In genomic region chr7:60139742-60140480, GRCm38 (mm10) we compare ENCODE assay signal across 7 mouse cellular contexts. TPM values are rescaled to one million over a fixed set of nuclear protein-coding genes. Genes with fewer than 3 reads are reported as not detected.
DNase-seq lines count a peak whose midpoint lies in the region; ATAC-seq and TF ChIP-seq lines count a peak whose summit lies in the region.

Snrpn (minus strand) TSS chr7:60140219.

- no peak within 1 kb of the TSS for H3K4me3 ChIP-seq in lung, postnatal 0 days (ENCODE audit: low read depth, low read length)
- no peak within 1 kb of the TSS for H3K4me3 ChIP-seq in embryonic facial prominence, embryonic 14.5 days (ENCODE audit: low read depth, low read length)
- no peak within 1 kb of the TSS for H3K4me3 ChIP-seq in heart, embryonic 16.5 days (ENCODE audit: low read length)

- no peaks in the 10 kb centered on the region for H3K27me3 ChIP-seq in lung, postnatal 0 days (replicated peaks; ENCODE audit: insufficient read depth, low read length)
- H3K27me3 ChIP-seq in embryonic facial prominence, embryonic 14.5 days (replicated peaks; ENCODE audit: control insufficient read depth, insufficient read depth, low read length) = no peaks in the 10 kb centered on the region
- H3K27me3 ChIP-seq in heart, embryonic 16.5 days (ENCODE audit: control insufficient read depth, insufficient read depth, low read length) = no peaks in the 10 kb centered on the region

- no peaks in the 10 kb centered on the region for H3K9me3 ChIP-seq in lung, postnatal 0 days (ENCODE audit: low read length)
- H3K9me3 ChIP-seq in embryonic facial prominence, embryonic 14.5 days (ENCODE audit: control insufficient read depth, low read length) = no peaks in the 10 kb centered on the region
- H3K9me3 ChIP-seq in heart, embryonic 16.5 days (replicated peaks; ENCODE audit: control insufficient read depth, low read length) = no peaks in the 10 kb centered on the region

- ATAC-seq in lung, postnatal 0 days = no peak
- ATAC-seq in embryonic facial prominence, embryonic 14.5 days (ENCODE audit: low read depth) = no peak
- ATAC-seq in heart, embryonic 16.5 days (replicated peaks; ENCODE audit: extremely low read depth, insufficient read depth, low FRiP score) = no peak

- TF ChIP-seq CTCF in lung, postnatal 0 days (IDR thresholded peaks at IDR 0.05) = no peak

- no peak for TF ChIP-seq EP300 in lung, postnatal 0 days (IDR thresholded peaks at IDR 0.05)

- no peak for DNase-seq in lung, postnatal 0 days (ENCODE audit: low spot score)
- DNase-seq in lung, postnatal 10 days = no peak
- DNase-seq in embryonic facial prominence, embryonic 14.5 days (ENCODE audit: low spot score) = no peak
- DNase-seq in left cerebral cortex, postnatal 36 days (ENCODE audit: low spot score in 2 of 2) = peak; percentile 3 to 5
- peak; percentile 17 for DNase-seq in right cerebral cortex, postnatal 14 days
- no peak for DNase-seq in kidney, postnatal 4 days

- no peaks in the 10 kb centered on the region for H3K36me3 ChIP-seq in lung, postnatal 0 days (ENCODE audit: insufficient read depth, low read length)
- no peaks in the 10 kb centered on the region for H3K36me3 ChIP-seq in embryonic facial prominence, embryonic 14.5 days (ENCODE audit: control insufficient read depth, insufficient read depth, low read length)
- no peaks in the 10 kb centered on the region for H3K36me3 ChIP-seq in heart, embryonic 16.5 days (ENCODE audit: control insufficient read depth, insufficient read depth)

- H3K4me2 ChIP-seq in lung, postnatal 0 days (replicated peaks; ENCODE audit: low read depth, low read length) = no peak within 1 kb of the TSS
- no peak within 1 kb of the TSS for H3K4me2 ChIP-seq in embryonic facial prominence, embryonic 14.5 days (ENCODE audit: low read depth, low read length)
- no peak within 1 kb of the TSS for H3K4me2 ChIP-seq in heart, embryonic 16.5 days (ENCODE audit: low read depth, low read length)

- no peak within 1 kb of the TSS for H3K27ac ChIP-seq in lung, postnatal 0 days (ENCODE audit: low read length)
- H3K27ac ChIP-seq in embryonic facial prominence, embryonic 14.5 days (replicated peaks; ENCODE audit: low read depth, low read length) = no peak within 1 kb of the TSS
- H3K27ac ChIP-seq in heart, embryonic 16.5 days (ENCODE audit: low read length) = no peak within 1 kb of the TSS

- WGBS in lung, postnatal 0 days = 52% methylated on average over 4 of the region's 4 CpGs
- WGBS in embryonic facial prominence, embryonic 14.5 days = 67% methylated on average over 4 of the region's 4 CpGs
- WGBS in heart, embryonic 16.5 days = 46% methylated on average over 4 of the region's 4 CpGs

- intact Hi-C loops in left cerebral cortex, postnatal 36 days (cut with DNase I) = no loop called here

- H3K4me1 ChIP-seq in lung, postnatal 0 days (ENCODE audit: insufficient read depth, low read depth, low read length) = no peaks in the 10 kb centered on the region
- no peaks in the 10 kb centered on the region for H3K4me1 ChIP-seq in embryonic facial prominence, embryonic 14.5 days (ENCODE audit: control insufficient read depth, insufficient read depth, low read length)
- no peaks in the 10 kb centered on the region for H3K4me1 ChIP-seq in heart, embryonic 16.5 days (ENCODE audit: control insufficient read depth, insufficient read depth, low read length)

- H3K9ac ChIP-seq in lung, postnatal 0 days (replicated peaks; ENCODE audit: low read depth) = no peak within 1 kb of the TSS
- no peak within 1 kb of the TSS for H3K9ac ChIP-seq in embryonic facial prominence, embryonic 14.5 days (ENCODE audit: low read depth, low read length)
- H3K9ac ChIP-seq in heart, embryonic 16.5 days (ENCODE audit: low read length) = no peak within 1 kb of the TSS

RNA-seq across cellular contexts. Expression of gene Snrpn, which starts in this region (rescaled TPM):
- 15.6 and 16.1 TPM in 2 replicates for polyA plus RNA-seq in lung, postnatal 0 days (2015; fragmentation: Nextera tagmentation; extraction: Ambion mirVana)
- 53.8 and 57.2 TPM in 2 replicates for polyA plus RNA-seq in embryonic facial prominence, embryonic 14.5 days (2014; fragmentation: Nextera tagmentation; extraction: Ambion mirVana)
- 45.6 and 49.3 TPM in 2 replicates for polyA plus RNA-seq in heart, embryonic 16.5 days (2015; fragmentation: Nextera tagmentation; extraction: Ambion mirVana)
- total RNA-seq in left cerebral cortex, postnatal 36 days (2021) = 100 to 1,000 TPM; 846 to 963 TPM

Comparison
In these comparisons a context has a peak if more than half of its experiments do, and no peak if none do; other contexts are left out.
1. DNase-seq: peak in left cerebral cortex, postnatal 36 days (2 of 2) and right cerebral cortex, postnatal 14 days (single experiment); none in lung, postnatal 0 days (single experiment), lung, postnatal 10 days (single experiment), embryonic facial prominence, embryonic 14.5 days (single experiment) and kidney, postnatal 4 days (0 of 2).